Mouse (Mus musculus) bone marrow, adult 2 months (tissue): ENCODE measurements around the gene Ndufa7.

Experiments
- CTCF ChIP-seq: fragments of 200-500 bp; IDR thresholded peaks from 2 replicates; pipeline ENCODE4 v1.5.1; 2011; ENCODE audit warnings: low read length, control low read depth; ENCODE audit not compliant: control insufficient read depth, insufficient read depth
- POLR2A ChIP-seq: fragments of 200-500 bp; IDR thresholded peaks from 2 replicates; pipeline ENCODE4 v1.6.1; 2011; ENCODE audit warnings: low read depth, mild to moderate bottlenecking, control low read depth, low read length, borderline replicate concordance; ENCODE audit not compliant: control insufficient read depth

- TF ChIP-seq CTCF, result no peak
- peak; percentile 54; the same call in 1 of the 2 replicates for TF ChIP-seq POLR2A
Observed at GRCm38 (mm10) chr17:33817184-33817968, 7.0 kb upstream of the Ndufa7 start.
